Mouse (Mus musculus): Measurements from ENCODE around the gene Krt14. TPM values are rescaled to one million over a fixed set of nuclear protein-coding genes. Genes with fewer than 3 reads are reported as not detected.
"Not testable (repeated sequence)": the region's sequence is repeated elsewhere in the genome, so short reads cannot be mapped to it uniquely, and the experiment has no call there.

Gene Krt14
- 0.31 TPM in 1 of 2 replicates, not detected in the other for polyA plus RNA-seq (2014; fragmentation: Nextera tagmentation; extraction: Ambion mirVana)

GRCm38 (mm10) chr11:100207498-100207897 lies at the start of gene Krt14:
TSS of gene Krt14 (minus strand) at chr11:100207548.
- Histone ChIP-seq H3K9ac (no peak within 1 kb of the TSS), H3K27me3 (ENCODE audit: insufficient read depth, low read length) (no peaks in the 10 kb centered on the region), H3K4me2 (no peak within 1 kb of the TSS), H3K4me3 (ENCODE audit: low read depth, low read length) (no peak within 1 kb of the TSS), H3K9me3 (ENCODE audit: low read depth, low read length) (no peaks in the 10 kb centered on the region), H3K4me1 (ENCODE audit: insufficient read depth) (no peaks in the 10 kb centered on the region), H3K27ac (ENCODE audit: low read depth) (no peak within 1 kb of the TSS), H3K36me3 (ENCODE audit: insufficient read depth) (no peaks in the 10 kb centered on the region)
- no peak for TF ChIP-seq CTCF (IDR thresholded peaks at IDR 0.05; ENCODE audit: low read depth)
- ATAC-seq (ENCODE audit: insufficient read depth) (no peak), DNase-seq (no peak)
- 81% methylated on average over 8 of the region's 8 CpGs for WGBS

- H3K4me2 ChIP-seq, result no peak overlapping the region
- 90% methylated on average over 6 of the region's 6 CpGs for WGBS
- H3K9me3 ChIP-seq (ENCODE audit: low read depth, low read length), result no peaks in the 10 kb centered on the region
- no peaks in the 10 kb centered on the region for H3K27me3 ChIP-seq (ENCODE audit: insufficient read depth, low read length)
- no peaks in the 10 kb centered on the region for H3K4me1 ChIP-seq (ENCODE audit: insufficient read depth)
- no peak overlapping the region for H3K9ac ChIP-seq
- no peak overlapping the region for H3K4me3 ChIP-seq (ENCODE audit: low read depth, low read length)
- DNase-seq (no peak), ATAC-seq (ENCODE audit: insufficient read depth) (no peak)
- H3K36me3 ChIP-seq (ENCODE audit: insufficient read depth), result no peaks in the 10 kb centered on the region
- H3K27ac ChIP-seq (ENCODE audit: low read depth), result no peak overlapping the region
- no peak for TF ChIP-seq CTCF (IDR thresholded peaks at IDR 0.05; ENCODE audit: low read depth)
These were observed 48.2 kb upstream of the Krt14 start for GRCm38 (mm10) chr11:100255514-100255913.

- DNase-seq (no peak), ATAC-seq (ENCODE audit: insufficient read depth) (no peak)
- no peak overlapping the region for H3K4me3 ChIP-seq (ENCODE audit: low read depth, low read length)
- H3K4me2 ChIP-seq, result no peak overlapping the region
- no peaks in the 10 kb centered on the region for H3K36me3 ChIP-seq (ENCODE audit: insufficient read depth)
- H3K9ac ChIP-seq, result no peak overlapping the region
- no peaks in the 10 kb centered on the region for H3K4me1 ChIP-seq (ENCODE audit: insufficient read depth)
- H3K27me3 ChIP-seq (ENCODE audit: insufficient read depth, low read length), result no peaks in the 10 kb centered on the region
- no peaks in the 10 kb centered on the region for H3K9me3 ChIP-seq (ENCODE audit: low read depth, low read length)
- H3K27ac ChIP-seq (ENCODE audit: low read depth), result no peak overlapping the region
- TF ChIP-seq CTCF (IDR thresholded peaks at IDR 0.05; ENCODE audit: low read depth), result no peak
- 60% methylated on average over 5 of the region's 5 CpGs for WGBS
These were observed 47.2 kb upstream of the Krt14 start for GRCm38 (mm10) chr11:100254360-100255090.

- H3K36me3 ChIP-seq (ENCODE audit: insufficient read depth), result no peaks in the 10 kb centered on the region
- DNase-seq, result no peak
- no peak within 1 kb of the TSS for H3K9ac ChIP-seq
- H3K9me3 ChIP-seq (ENCODE audit: low read depth, low read length), result no peaks in the 10 kb centered on the region
- no peaks in the 10 kb centered on the region for H3K4me1 ChIP-seq (ENCODE audit: insufficient read depth)
- no peak within 1 kb of the TSS for H3K4me3 ChIP-seq (ENCODE audit: low read depth, low read length)
- no peak within 1 kb of the TSS for H3K27ac ChIP-seq (ENCODE audit: low read depth)
- WGBS, result 72% methylated on average over 7 of the region's 7 CpGs
- no peaks in the 10 kb centered on the region for H3K27me3 ChIP-seq (ENCODE audit: insufficient read depth, low read length)
- TF ChIP-seq CTCF (IDR thresholded peaks at IDR 0.05; ENCODE audit: low read depth), result no peak
- ATAC-seq (ENCODE audit: insufficient read depth), result no peak
- no peak within 1 kb of the TSS for H3K4me2 ChIP-seq
These were observed 41.6 kb upstream of the Krt14 start, which contains the start of gene Krt16 for GRCm38 (mm10) chr11:100248852-100249465. TSS of gene Krt16 (minus strand) at chr11:100248902.

GRCm38 (mm10) chr11:100246471-100246870 lies 39.1 kb upstream of the Krt14 start:
- H3K9me3 ChIP-seq (ENCODE audit: low read depth, low read length); H3K4me2 ChIP-seq; H3K9ac ChIP-seq; H3K27ac ChIP-seq (ENCODE audit: low read depth); H3K4me1 ChIP-seq (ENCODE audit: insufficient read depth); H3K27me3 ChIP-seq (ENCODE audit: insufficient read depth, low read length); DNase-seq; H3K36me3 ChIP-seq (ENCODE audit: insufficient read depth); ATAC-seq (ENCODE audit: insufficient read depth); H3K4me3 ChIP-seq (ENCODE audit: low read depth, low read length): not testable (repeated sequence)
- 66% methylated on average over 7 of the region's 7 CpGs for WGBS

- not testable (repeated sequence) for H3K36me3 ChIP-seq (ENCODE audit: insufficient read depth); H3K9me3 ChIP-seq (ENCODE audit: low read depth, low read length); H3K4me2 ChIP-seq; H3K9ac ChIP-seq; DNase-seq; H3K27me3 ChIP-seq (ENCODE audit: insufficient read depth, low read length); ATAC-seq (ENCODE audit: insufficient read depth); H3K4me3 ChIP-seq (ENCODE audit: low read depth, low read length); H3K4me1 ChIP-seq (ENCODE audit: insufficient read depth); H3K27ac ChIP-seq (ENCODE audit: low read depth)
- WGBS, result 81% methylated on average over 4 of the region's 4 CpGs
These were observed 32.9 kb upstream of the Krt14 start for GRCm38 (mm10) chr11:100240272-100240671.

- TF ChIP-seq CTCF (IDR thresholded peaks at IDR 0.05; ENCODE audit: low read depth), result no peak
- H3K4me2 ChIP-seq, result no peak overlapping the region
- no peak overlapping the region for H3K27ac ChIP-seq (ENCODE audit: low read depth)
- no peaks in the 10 kb centered on the region for H3K27me3 ChIP-seq (ENCODE audit: insufficient read depth, low read length)
- no peak for ATAC-seq (ENCODE audit: insufficient read depth)
- H3K36me3 ChIP-seq (ENCODE audit: insufficient read depth), result no peaks in the 10 kb centered on the region
- WGBS, result 65% methylated on average over 8 of the region's 8 CpGs
- H3K9ac ChIP-seq, result no peak overlapping the region
- DNase-seq, result no peak
- no peak overlapping the region for H3K4me3 ChIP-seq (ENCODE audit: low read depth, low read length)
- H3K4me1 ChIP-seq (ENCODE audit: insufficient read depth), result no peaks in the 10 kb centered on the region
- H3K9me3 ChIP-seq (ENCODE audit: low read depth, low read length), result no peaks in the 10 kb centered on the region
These were observed 14.4 kb upstream of the Krt14 start for GRCm38 (mm10) chr11:100221741-100222140.

All from lung, embryonic 14.5 days (tissue).